Mouse (Mus musculus): Measurements from ENCODE around the gene Tln2.

Gene Tln2

GRCm38 (mm10) chr9:67565801-67566258 lies 6.3 kb upstream of the Tln2 start:
- in situ Hi-C loops (cut with MboI; ENCODE audit: low pct_unique_long_range_greater_than_20kb in 1 of 2, low sequenced_read_pairs in 2 of 2, unreplicated experiment in 1 of 2): no loop called here

GRCm38 (mm10) chr9:67549811-67550501 lies 9.5 kb downstream of the Tln2 start:
- in situ Hi-C loops (cut with MboI; ENCODE audit: low pct_unique_long_range_greater_than_20kb in 1 of 2, low sequenced_read_pairs in 2 of 2, unreplicated experiment in 1 of 2): no loop called here

- in situ Hi-C loops (cut with MboI; ENCODE audit: low pct_unique_long_range_greater_than_20kb in 1 of 2, low sequenced_read_pairs in 2 of 2, unreplicated experiment in 1 of 2): no loop called here
Observed at GRCm38 (mm10) chr9:67549332-67549731, 10.2 kb downstream of the Tln2 start.

- in situ Hi-C loops (cut with MboI; ENCODE audit: low pct_unique_long_range_greater_than_20kb in 1 of 2, low sequenced_read_pairs in 2 of 2, unreplicated experiment in 1 of 2): no loop called here
Observed at GRCm38 (mm10) chr9:67546650-67547049, 12.9 kb downstream of the Tln2 start.

GRCm38 (mm10) chr9:67545794-67546193 lies 13.7 kb downstream of the Tln2 start:
- in situ Hi-C loops (cut with MboI; ENCODE audit: low pct_unique_long_range_greater_than_20kb in 1 of 2, low sequenced_read_pairs in 2 of 2, unreplicated experiment in 1 of 2): no loop called here

GRCm38 (mm10) chr9:67544783-67545182 lies 14.7 kb downstream of the Tln2 start:
- in situ Hi-C loops (cut with MboI; ENCODE audit: low pct_unique_long_range_greater_than_20kb in 1 of 2, low sequenced_read_pairs in 2 of 2, unreplicated experiment in 1 of 2): no loop called here

- in situ Hi-C loops (cut with MboI; ENCODE audit: low pct_unique_long_range_greater_than_20kb in 1 of 2, low sequenced_read_pairs in 2 of 2, unreplicated experiment in 1 of 2): no loop called here
Observed at GRCm38 (mm10) chr9:67541948-67542347, 17.6 kb downstream of the Tln2 start.

- in situ Hi-C loops (cut with MboI; ENCODE audit: low pct_unique_long_range_greater_than_20kb in 1 of 2, low sequenced_read_pairs in 2 of 2, unreplicated experiment in 1 of 2): no loop called here
Observed at GRCm38 (mm10) chr9:67539776-67540706, 19.5 kb downstream of the Tln2 start.

GRCm38 (mm10) chr9:67534420-67534819 lies 25.1 kb downstream of the Tln2 start:
- in situ Hi-C loops (cut with MboI; ENCODE audit: low pct_unique_long_range_greater_than_20kb in 1 of 2, low sequenced_read_pairs in 2 of 2, unreplicated experiment in 1 of 2): no loop called here

- in situ Hi-C loops (cut with MboI; ENCODE audit: low pct_unique_long_range_greater_than_20kb in 1 of 2, low sequenced_read_pairs in 2 of 2, unreplicated experiment in 1 of 2): no loop called here
Observed at GRCm38 (mm10) chr9:67533260-67533659, 26.2 kb downstream of the Tln2 start.

- in situ Hi-C loops (cut with MboI; ENCODE audit: low pct_unique_long_range_greater_than_20kb in 1 of 2, low sequenced_read_pairs in 2 of 2, unreplicated experiment in 1 of 2): no loop called here
Observed at GRCm38 (mm10) chr9:67532631-67533030, 26.9 kb downstream of the Tln2 start.

- in situ Hi-C loops (cut with MboI; ENCODE audit: low pct_unique_long_range_greater_than_20kb in 1 of 2, low sequenced_read_pairs in 2 of 2, unreplicated experiment in 1 of 2): no loop called here
Observed at GRCm38 (mm10) chr9:67529600-67529999, 29.9 kb downstream of the Tln2 start.

GRCm38 (mm10) chr9:67527726-67528125 lies 31.8 kb downstream of the Tln2 start:
- in situ Hi-C loops (cut with MboI; ENCODE audit: low pct_unique_long_range_greater_than_20kb in 1 of 2, low sequenced_read_pairs in 2 of 2, unreplicated experiment in 1 of 2): no loop called here

GRCm38 (mm10) chr9:67521736-67522135 lies 37.8 kb downstream of the Tln2 start:
- in situ Hi-C loops (cut with MboI; ENCODE audit: low pct_unique_long_range_greater_than_20kb in 1 of 2, low sequenced_read_pairs in 2 of 2, unreplicated experiment in 1 of 2): no loop called here

- in situ Hi-C loops (cut with MboI; ENCODE audit: low pct_unique_long_range_greater_than_20kb in 1 of 2, low sequenced_read_pairs in 2 of 2, unreplicated experiment in 1 of 2): no loop called here
Observed at GRCm38 (mm10) chr9:67509510-67509909, 50.0 kb downstream of the Tln2 start.

GRCm38 (mm10) chr9:67504669-67505260 lies 54.7 kb downstream of the Tln2 start:
- in situ Hi-C loops (cut with MboI; ENCODE audit: low pct_unique_long_range_greater_than_20kb in 1 of 2, low sequenced_read_pairs in 2 of 2, unreplicated experiment in 1 of 2): no loop called here

GRCm38 (mm10) chr9:67501801-67502200 lies 57.7 kb downstream of the Tln2 start:
- in situ Hi-C loops (cut with MboI; ENCODE audit: low pct_unique_long_range_greater_than_20kb in 1 of 2, low sequenced_read_pairs in 2 of 2, unreplicated experiment in 1 of 2): no loop called here

GRCm38 (mm10) chr9:67496368-67496767 lies 63.1 kb downstream of the Tln2 start:
- in situ Hi-C loops (cut with MboI; ENCODE audit: low pct_unique_long_range_greater_than_20kb in 1 of 2, low sequenced_read_pairs in 2 of 2, unreplicated experiment in 1 of 2): no loop called here

GRCm38 (mm10) chr9:67495350-67495749 lies 64.2 kb downstream of the Tln2 start:
- in situ Hi-C loops (cut with MboI; ENCODE audit: low pct_unique_long_range_greater_than_20kb in 1 of 2, low sequenced_read_pairs in 2 of 2, unreplicated experiment in 1 of 2): no loop called here
